Mouse (Mus musculus): ENCODE data around the gene Olfr433. TPM values are rescaled to one million over a fixed set of nuclear protein-coding genes. Genes with fewer than 3 reads are reported as not detected.

The Olfr433 gene
- polyA plus RNA-seq, 2 experiments from 2014 or later = 0.15 TPM; not detected in 1

Other genes starting within 250 kb of the Olfr433 start
- 1 to 10 TPM; 3.1 to 3.2 TPM for gene Ifi211, start 127.7 kb upstream of the Olfr433 start, polyA plus RNA-seq (2017; shearing (Covaris generic))
- 100 to 1,000 TPM; 388 to 517 TPM for gene Mndal, start 98.2 kb upstream of the Olfr433 start, polyA plus RNA-seq (2017; shearing (Covaris generic))
- gene Ifi203, start 98.0 kb upstream of the Olfr433 start, polyA plus RNA-seq (2017; shearing (Covaris generic)) = 100 to 1,000 TPM; 295 to 386 TPM
- gene Ifi202b, start 58.0 kb upstream of the Olfr433 start, polyA plus RNA-seq (2017; shearing (Covaris generic)) = not detected
- gene Ifi205, start 8.9 kb upstream of the Olfr433 start, polyA plus RNA-seq (2017; shearing (Covaris generic)) = not detected
- not detected for gene Olfr432, start 8.5 kb downstream of the Olfr433 start, polyA plus RNA-seq (2017; shearing (Covaris generic))
- gene Olfr430, start 25.9 kb downstream of the Olfr433 start, polyA plus RNA-seq (2017; shearing (Covaris generic)) = not detected
- not detected for gene Olfr429, start 43.6 kb downstream of the Olfr433 start, polyA plus RNA-seq (2017; shearing (Covaris generic))
- gene Olfr427, start 56.2 kb downstream of the Olfr433 start, polyA plus RNA-seq (2017; shearing (Covaris generic)) = not detected
- not detected for gene Olfr231, start 80.5 kb downstream of the Olfr433 start, polyA plus RNA-seq (2017; shearing (Covaris generic))
- gene Olfr424, start 90.8 kb downstream of the Olfr433 start, polyA plus RNA-seq (2017; shearing (Covaris generic)) = not detected
- gene Olfr420, start 114.9 kb downstream of the Olfr433 start, polyA plus RNA-seq (2017; shearing (Covaris generic)) = not detected
- under 1 TPM in 1 of 2 experiments, not detected in 1; 0.19 TPM for gene Spta1, start 132.1 kb downstream of the Olfr433 start, polyA plus RNA-seq (2017; shearing (Covaris generic))
- not detected for gene Olfr419, start 211.4 kb downstream of the Olfr433 start, polyA plus RNA-seq (2017; shearing (Covaris generic))

Measured in activated CD4-positive, CD25-positive, alpha-beta regulatory T cell, adult 4 months (primary cell).